Mouse (Mus musculus) heart, postnatal 10 days (tissue): Measurements from ENCODE around the gene Dtx1. TPM values are rescaled to one million over a fixed set of nuclear protein-coding genes. Genes with fewer than 3 reads are reported as not detected.
A peak's percentile ranks its signal among the peaks of the same experiment; 100 is the strongest.

Experiments
- DNase-seq, 2 experiments: peaks; one replicate each; pipeline ENCODE4 v3.0.0; 2021
- intact Hi-C: fragments of 180-260 bp; cut with DNase I; formaldehyde crosslinking; loops from one replicate; pipeline ENCODE4 v1.15.1; 2025
- total RNA-seq, 2 experiments: library from RNA; stranded (reverse); gene quantifications; 2 replicates each; pipeline ENCODE4 v1.2.3; 2021

Dtx1 gene
- total RNA-seq, 2 experiments from 2014 or later = 0.99 to 1.5 TPM

GRCm38 (mm10) chr5:120647361-120647760 lies 64.4 kb downstream of the Dtx1 start:
- intact Hi-C loops = no loop called here
- no peak for DNase-seq

- peak in 1 of 2 experiments; percentile 27 for DNase-seq
- intact Hi-C loops = no loop called here
Measured at GRCm38 (mm10) chr5:120645851-120646250, 65.9 kb downstream of the Dtx1 start.

GRCm38 (mm10) chr5:120644227-120644626 lies 67.5 kb downstream of the Dtx1 start:
- DNase-seq = no peak
- intact Hi-C loops = no loop called here

GRCm38 (mm10) chr5:120643365-120644085 lies 68.2 kb downstream of the Dtx1 start:
- intact Hi-C loops = no loop called here
- DNase-seq = peak in 1 of 2 experiments; percentile 34

GRCm38 (mm10) chr5:120640094-120640493 lies 71.6 kb downstream of the Dtx1 start:
- intact Hi-C loops = no loop called here

GRCm38 (mm10) chr5:120635633-120636032 lies 76.1 kb downstream of the Dtx1 start:
- no peak for DNase-seq
- intact Hi-C loops = no loop called here

More at GRCm38 (mm10) chr5:120640094-120640493, 71.6 kb downstream of the Dtx1 start:
- DNase-seq = no peak

- intact Hi-C loops = no loop called here
- DNase-seq = no peak
Measured at GRCm38 (mm10) chr5:120634860-120635259, 76.9 kb downstream of the Dtx1 start.

- intact Hi-C loops = no loop called here
- peak in 1 of 2 experiments; percentile 32 for DNase-seq
Measured at GRCm38 (mm10) chr5:120634131-120634530, 77.6 kb downstream of the Dtx1 start, which contains the start of gene Cfap73. Cfap73 (minus strand) TSS chr5:120634235.

- intact Hi-C loops = no loop called here
- DNase-seq = no peak
Measured at GRCm38 (mm10) chr5:120631892-120632291, 79.8 kb downstream of the Dtx1 start.

GRCm38 (mm10) chr5:120631128-120631527 lies 80.6 kb downstream of the Dtx1 start:
- intact Hi-C loops = no loop called here
- no peak for DNase-seq

Other genes with a start within 250 kb of the Dtx1 start
- 10 to 100 TPM in 1 of 2 experiments, 1 to 10 TPM in 1; 9.1 to 11.2 TPM for gene Sdsl, start 239.1 kb downstream of the Dtx1 start, total RNA-seq
- gene Sds, start 235.4 kb downstream of the Dtx1 start, total RNA-seq = not detected
- 10 to 100 TPM; 45.6 to 45.8 TPM for gene Plbd2, start 208.3 kb downstream of the Dtx1 start, total RNA-seq
- gene Slc8b1, start 200.8 kb downstream of the Dtx1 start, total RNA-seq = 10 to 100 TPM in 1 of 2 experiments, 1 to 10 TPM in 1; 8.3 to 12.6 TPM
- 10 to 100 TPM; 33.0 to 38.7 TPM for gene Tpcn1, start 123.3 kb downstream of the Dtx1 start, total RNA-seq
- gene Iqcd, start 122.9 kb downstream of the Dtx1 start, total RNA-seq = under 1 TPM in 1 of 2 experiments, not detected in 1; 0.17 TPM
- 10 to 100 TPM; 12.7 to 13.1 TPM for gene Rita1, start 99.3 kb downstream of the Dtx1 start, total RNA-seq
- gene Ddx54, start 99.2 kb downstream of the Dtx1 start, total RNA-seq = 10 to 100 TPM; 27.1 to 28.3 TPM
- gene Cfap73, start 77.7 kb downstream of the Dtx1 start, total RNA-seq = not detected
- under 1 TPM; 0.15 to 0.31 TPM for gene Rasal1, start 63.1 kb downstream of the Dtx1 start, total RNA-seq
- under 1 TPM; 0.07 to 0.10 TPM for gene Oas2, start 37.9 kb upstream of the Dtx1 start, total RNA-seq
- gene Oas3, start 65.7 kb upstream of the Dtx1 start, total RNA-seq = under 1 TPM in 1 of 2 experiments, not detected in 1; 0.12 TPM
- not detected for gene Oas1e, start 83.6 kb upstream of the Dtx1 start, total RNA-seq
- gene Oas1c, start 100.6 kb upstream of the Dtx1 start, total RNA-seq = under 1 TPM; 0.69 TPM
- not detected for gene Oas1f, start 135.4 kb upstream of the Dtx1 start, total RNA-seq
- not detected for gene Oas1h, start 149.5 kb upstream of the Dtx1 start, total RNA-seq
- not detected for gene Oas1g, start 175.7 kb upstream of the Dtx1 start, total RNA-seq
- gene Oas1a, start 195.6 kb upstream of the Dtx1 start, total RNA-seq = under 1 TPM; 0.17 TPM
- not detected for gene Oas1d, start 202.6 kb upstream of the Dtx1 start, total RNA-seq